Mouse (Mus musculus) embryonic facial prominence, embryonic 11.5 days (tissue): ENCODE results near the gene Bola1. TPM values are rescaled to one million over a fixed set of nuclear protein-coding genes. Genes with fewer than 3 reads are reported as not detected.

Experiments used
- ATAC-seq: fragments of 200-750 bp; cut with Nextera tagmentation; replicated peaks from 2 replicates; pipeline ENCODE4 v1.8.0; 2017; ENCODE audit warnings: low read depth; ENCODE audit not compliant: insufficient number of reproducible peaks, low FRiP score, low TSS enrichment
- DNase-seq: peaks from one replicate; pipeline ENCODE4 v3.0.0-alpha.2; 2015; ENCODE audit warnings: low spot score
- H3K27ac ChIP-seq: fragments of 300-500 bp; sonication (generic); replicated peaks from 2 replicates; pipeline ENCODE4 v1.5.1; 2014; ENCODE audit warnings: mild to moderate bottlenecking, low read depth, low read length, control low read depth
- H3K27me3 ChIP-seq: fragments of 300-500 bp; sonication (generic); 2 replicates; pipeline ENCODE4 v1.6.1; 2014; ENCODE audit warnings: mild to moderate bottlenecking, low read length, moderate library complexity, mixed read lengths; ENCODE audit not compliant: control insufficient read depth, insufficient read depth
- H3K36me3 ChIP-seq: fragments of 300-500 bp; sonication (generic); replicated peaks from 2 replicates; pipeline ENCODE4 v1.6.1; 2014; ENCODE audit warnings: low read depth, mild to moderate bottlenecking, low read length, moderate library complexity, mixed read lengths; ENCODE audit not compliant: control insufficient read depth, insufficient read depth
- H3K4me1 ChIP-seq: fragments of 300-500 bp; sonication (generic); 2 replicates; pipeline ENCODE4 v1.6.1; 2014; ENCODE audit warnings: low read length, mixed read lengths; ENCODE audit not compliant: control insufficient read depth, insufficient read depth
- H3K4me2 ChIP-seq: fragments of 300-500 bp; sonication (generic); 2 replicates; pipeline ENCODE4 v1.6.1; 2014; ENCODE audit warnings: low read depth, mild to moderate bottlenecking, control low read depth, low read length, moderate library complexity
- H3K4me3 ChIP-seq: fragments of 300-500 bp; sonication (generic); 2 replicates; pipeline ENCODE4 v1.5.1; 2014; ENCODE audit warnings: low read depth, low read length, control low read depth
- H3K9ac ChIP-seq: fragments of 300-500 bp; sonication (generic); replicated peaks from 2 replicates; pipeline ENCODE4 v1.6.1; 2014; ENCODE audit warnings: mild to moderate bottlenecking, control low read depth, low read length
- H3K9me3 ChIP-seq: fragments of 300-500 bp; sonication (generic); replicated peaks from 2 replicates; pipeline ENCODE4 v1.6.1; 2016; ENCODE audit warnings: mild to moderate bottlenecking, low read length, inconsistent platforms, mixed read lengths; ENCODE audit not compliant: control insufficient read depth
- WGBS: fragments of 180-500 bp; shearing (Covaris S2); extraction: QIAGEN DNeasy Blood & Tissue Kit; methylation state at CpG from one replicate; pipeline ENCODE4 v1.1.7; 2014; 5-methylcytosine and 5-hydroxymethylcytosine counted together
- polyA plus RNA-seq: library from polyadenylated mRNA; unstranded; fragments of >200 nt; fragmentation: Nextera tagmentation; extraction: Ambion mirVana; gene quantifications from 2 replicates; pipeline ENCODE4 v1.2.1, GENCODE M21; 2014

The Bola1 gene
- polyA plus RNA-seq, 1 experiment from 2014 or later: 59.4 TPM

- peak; percentile 84 for ATAC-seq
- Histone ChIP-seq H3K4me3 (peak within 1 kb of the TSS; percentile 55), H3K27me3 (no peaks in the 10 kb centered on the region), H3K9ac (peak within 1 kb of the TSS; percentile 80), H3K9me3 (no peaks in the 10 kb centered on the region), H3K4me2 (peak within 1 kb of the TSS; percentile 89), H3K36me3 (no peaks in the 10 kb centered on the region), H3K27ac (peak within 1 kb of the TSS; percentile 98), H3K4me1 (no peaks in the 10 kb centered on the region; the same call in 1 of the 2 replicates)
- peak; percentile 98 for DNase-seq
- 1% methylated on average over 40 of the region's 40 CpGs for WGBS
Measured at GRCm38 (mm10) chr3:96262979-96263550, 43.6 kb upstream of the Bola1 start, which contains the start of gene Hist2h4. Hist2h4 (minus strand) TSS chr3:96263311.

- H3K27ac ChIP-seq: peak overlapping the region; percentile 98
- ATAC-seq (peak; percentile 77), DNase-seq (peak; percentile 82)
- no peaks in the 10 kb centered on the region; the same call in 1 of the 2 replicates for H3K4me1 ChIP-seq
- H3K4me3 ChIP-seq: peak overlapping the region; percentile 55
- H3K4me2 ChIP-seq: peak overlapping the region; percentile 89
- H3K9ac ChIP-seq: peak overlapping the region; percentile 80
- no peaks in the 10 kb centered on the region for H3K27me3 ChIP-seq
- WGBS: under 1% methylated on average over 19 of the region's 19 CpGs
- no peaks in the 10 kb centered on the region for H3K36me3 ChIP-seq
- no peaks in the 10 kb centered on the region for H3K9me3 ChIP-seq
Measured at GRCm38 (mm10) chr3:96262216-96262875, 42.8 kb upstream of the Bola1 start.

- Histone ChIP-seq H3K27me3 (no peaks in the 10 kb centered on the region), H3K27ac (peak overlapping the region; percentile 98), H3K9ac (peak overlapping the region; percentile 80), H3K4me3 (no peak overlapping the region; the same call in 1 of the 2 replicates), H3K4me2 (peak overlapping the region; percentile 89), H3K36me3 (no peaks in the 10 kb centered on the region), H3K4me1 (no peaks in the 10 kb centered on the region; the same call in 1 of the 2 replicates), H3K9me3 (no peaks in the 10 kb centered on the region)
- no peak for ATAC-seq
- DNase-seq: no peak
- 45% methylated on average over 3 of the region's 3 CpGs for WGBS
Measured at GRCm38 (mm10) chr3:96261623-96262022, 42.1 kb upstream of the Bola1 start.

- Histone ChIP-seq H3K27ac (no peak overlapping the region), H3K4me1 (no peaks in the 10 kb centered on the region; the same call in 1 of the 2 replicates), H3K36me3 (no peaks in the 10 kb centered on the region), H3K4me2 (no peak overlapping the region), H3K4me3 (no peak overlapping the region), H3K9ac (no peak overlapping the region), H3K27me3 (no peaks in the 10 kb centered on the region), H3K9me3 (no peaks in the 10 kb centered on the region)
- no peak for DNase-seq
- 84% methylated on average over 5 of the region's 5 CpGs for WGBS
- no peak for ATAC-seq
Measured at GRCm38 (mm10) chr3:96260220-96260619, 40.7 kb upstream of the Bola1 start.

- WGBS: 76% methylated on average over 3 of the region's 3 CpGs
- H3K27me3 ChIP-seq: no peaks in the 10 kb centered on the region
- no peaks in the 10 kb centered on the region for H3K9me3 ChIP-seq
- H3K4me2 ChIP-seq: no peak overlapping the region
- DNase-seq (no peak), ATAC-seq (no peak)
- H3K4me1 ChIP-seq: no peaks in the 10 kb centered on the region
- H3K4me3 ChIP-seq: no peak overlapping the region
- H3K36me3 ChIP-seq: no peaks in the 10 kb centered on the region
- H3K9ac ChIP-seq: no peak overlapping the region
- no peak overlapping the region for H3K27ac ChIP-seq
Measured at GRCm38 (mm10) chr3:96257190-96257589, 37.7 kb upstream of the Bola1 start.

- no peak overlapping the region for H3K9ac ChIP-seq
- H3K4me2 ChIP-seq: no peak overlapping the region
- H3K4me3 ChIP-seq: no peak overlapping the region
- H3K27me3 ChIP-seq: no peaks in the 10 kb centered on the region
- no peaks in the 10 kb centered on the region for H3K9me3 ChIP-seq
- 83% methylated on average over 5 of the region's 5 CpGs for WGBS
- no peaks in the 10 kb centered on the region for H3K4me1 ChIP-seq
- no peak for DNase-seq
- H3K36me3 ChIP-seq: no peaks in the 10 kb centered on the region
- no peak overlapping the region for H3K27ac ChIP-seq
- ATAC-seq: no peak
Measured at GRCm38 (mm10) chr3:96255926-96256593, 36.6 kb upstream of the Bola1 start.

- Histone ChIP-seq H3K4me1 (no peaks in the 10 kb centered on the region), H3K4me3 (no peak overlapping the region), H3K27me3 (no peaks in the 10 kb centered on the region), H3K9ac (no peak overlapping the region), H3K4me2 (no peak overlapping the region), H3K27ac (no peak overlapping the region), H3K9me3 (no peaks in the 10 kb centered on the region), H3K36me3 (no peaks in the 10 kb centered on the region)
- ATAC-seq: no peak
- DNase-seq: peak; percentile 49
- 55% methylated on average over 10 of the region's 10 CpGs for WGBS
Measured at GRCm38 (mm10) chr3:96254683-96255355, 35.3 kb upstream of the Bola1 start.
